Mouse (Mus musculus): ENCODE measurements at regions not wholly inside any gene's neighbourhood (a gene's known extent, or its start where the extent isn't known, plus 50 kb on each side); places are given as distances from the start of the nearest gene placed in this dataset.
A peak's percentile ranks its signal among the peaks of the same experiment; 100 is the strongest.

DNA sequence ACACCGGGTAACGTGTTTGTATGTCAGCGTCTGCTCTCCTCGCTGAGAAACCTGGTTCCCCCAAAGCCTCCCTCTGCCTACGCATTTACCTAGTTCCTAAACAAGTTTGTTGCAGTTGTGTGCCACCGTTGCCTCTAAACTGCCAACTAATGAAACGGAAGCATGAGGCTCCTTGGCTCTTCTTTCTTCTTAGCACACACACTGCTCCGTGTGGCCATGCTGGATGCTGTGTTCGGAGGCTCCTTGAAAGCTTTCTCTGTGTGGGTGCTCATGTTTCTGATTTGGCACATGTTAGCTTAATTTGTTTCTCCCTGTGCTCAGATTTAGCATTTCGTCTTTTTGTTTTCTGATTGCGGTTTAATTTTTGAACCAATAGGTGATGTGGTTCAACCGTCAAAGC is 162.2 kb upstream of the Nxpe4 start:
- ATAC-seq (ENCODE audit: low FRiP score) (no peak), DNase-seq (ENCODE audit: low spot score) (no peak)
- 86% methylated on average over 12 of the region's 12 CpGs for WGBS
- H3K4me1 ChIP-seq (replicated peaks; ENCODE audit: control insufficient read depth, insufficient read depth, low read length), result no peaks in the 10 kb centered on the region
- H3K4me2 ChIP-seq (replicated peaks; ENCODE audit: low read depth, low read length), result no peak overlapping the region
- H3K27me3 ChIP-seq (ENCODE audit: control insufficient read depth, insufficient read depth, low read length), result no peaks in the 10 kb centered on the region
- H3K9ac ChIP-seq (ENCODE audit: low read depth, low read length), result no peak overlapping the region
- no peaks in the 10 kb centered on the region for H3K36me3 ChIP-seq (ENCODE audit: control insufficient read depth, insufficient read depth, low read length)
- no peak overlapping the region for H3K27ac ChIP-seq (ENCODE audit: low read depth, low read length)
- H3K4me3 ChIP-seq (ENCODE audit: low read depth, low read length), result no peak overlapping the region
- H3K9me3 ChIP-seq (ENCODE audit: control insufficient read depth, low read length), result no peaks in the 10 kb centered on the region

DNA sequence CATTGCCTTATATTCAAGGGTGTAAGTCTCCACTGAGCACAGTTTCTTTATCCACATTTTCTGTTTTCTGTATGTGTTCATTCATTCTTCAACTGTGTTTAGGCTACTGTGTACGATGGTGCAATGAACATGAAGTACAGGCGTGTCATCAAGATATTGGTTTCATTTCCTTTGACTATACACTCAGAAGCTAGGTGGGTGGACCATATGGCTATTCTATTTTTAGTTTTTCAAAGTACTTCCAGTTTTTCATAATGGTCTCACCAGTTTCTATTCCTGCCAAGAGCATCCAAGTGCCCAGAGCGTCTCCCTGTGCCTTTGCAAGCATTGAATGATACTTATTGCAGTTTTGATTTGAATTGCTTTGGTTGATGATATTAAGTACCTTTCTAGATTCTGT is 132.8 kb upstream of the Nxpe4 start:
- 93% methylated on average over 3 of the region's 3 CpGs for WGBS

DNA sequence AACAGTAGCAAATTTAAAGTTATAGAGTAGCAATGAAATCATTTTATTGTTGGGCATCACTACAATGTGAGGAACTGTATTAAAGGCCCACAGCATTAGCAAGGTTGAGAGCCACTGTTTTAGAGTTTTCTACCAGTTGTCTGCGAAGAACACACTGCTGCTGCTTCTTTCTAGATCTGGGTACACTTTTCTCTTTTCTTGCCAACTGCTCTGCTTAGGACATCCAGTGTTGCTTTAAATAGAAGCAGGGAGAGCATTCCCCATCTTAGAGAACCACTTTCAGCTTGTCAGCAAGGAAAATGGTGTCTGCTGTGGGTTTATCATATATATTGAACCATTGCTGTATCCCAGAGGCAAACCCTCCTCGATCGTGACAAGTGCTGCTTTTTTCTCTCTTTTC is 131.0 kb upstream of the Nxpe4 start:
- DNase-seq (ENCODE audit: low spot score), result no peak
- Histone ChIP-seq H3K36me3 (ENCODE audit: control insufficient read depth, insufficient read depth, low read length) (no peaks in the 10 kb centered on the region), H3K4me3 (ENCODE audit: low read depth, low read length) (no peak overlapping the region), H3K4me1 (replicated peaks; ENCODE audit: control insufficient read depth, insufficient read depth, low read length) (no peaks in the 10 kb centered on the region), H3K9ac (ENCODE audit: low read depth, low read length) (no peak overlapping the region), H3K4me2 (replicated peaks; ENCODE audit: low read depth, low read length) (no peak overlapping the region), H3K9me3 (ENCODE audit: control insufficient read depth, low read length) (no peaks in the 10 kb centered on the region), H3K27me3 (ENCODE audit: control insufficient read depth, insufficient read depth, low read length) (no peaks in the 10 kb centered on the region), H3K27ac (ENCODE audit: low read depth, low read length) (no peak overlapping the region)
- WGBS, result 91% methylated on average over 3 of the region's 3 CpGs
- ATAC-seq (ENCODE audit: low FRiP score), result no peak

More for the DNA sequence above, 132.8 kb upstream of the Nxpe4 start:
- Histone ChIP-seq H3K4me2 (replicated peaks; ENCODE audit: low read depth, low read length) (no peak overlapping the region), H3K4me3 (ENCODE audit: low read depth, low read length) (no peak overlapping the region), H3K9me3 (ENCODE audit: control insufficient read depth, low read length) (no peaks in the 10 kb centered on the region), H3K9ac (ENCODE audit: low read depth, low read length) (no peak overlapping the region), H3K36me3 (ENCODE audit: control insufficient read depth, insufficient read depth, low read length) (no peaks in the 10 kb centered on the region), H3K27ac (ENCODE audit: low read depth, low read length) (no peak overlapping the region), H3K4me1 (replicated peaks; ENCODE audit: control insufficient read depth, insufficient read depth, low read length) (no peaks in the 10 kb centered on the region), H3K27me3 (ENCODE audit: control insufficient read depth, insufficient read depth, low read length) (no peaks in the 10 kb centered on the region)
- no peak for ATAC-seq (ENCODE audit: low FRiP score)
- DNase-seq (ENCODE audit: low spot score), result no peak

DNA sequence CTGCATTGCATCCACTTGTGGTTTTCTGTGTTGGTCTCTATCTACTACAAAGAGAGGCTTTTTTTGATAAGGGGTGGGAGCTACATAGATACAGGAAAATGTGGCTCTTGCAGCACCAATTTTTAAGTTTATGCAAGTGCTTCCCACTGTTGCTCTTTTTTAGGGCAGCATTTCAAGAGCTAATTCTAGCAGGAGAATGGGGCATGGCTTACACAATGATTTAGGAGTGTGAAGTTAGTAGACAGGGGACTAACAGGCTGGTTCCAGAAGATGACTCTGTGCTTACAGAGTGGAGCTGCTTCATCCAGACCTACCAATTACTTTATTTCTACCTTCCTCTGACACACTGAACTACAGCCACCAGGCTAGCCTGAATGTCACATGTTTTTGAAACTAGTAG is 125.9 kb upstream of the Nxpe4 start:
- no peak for ATAC-seq (ENCODE audit: low FRiP score)
- DNase-seq (ENCODE audit: low spot score), result no peak
- no peaks in the 10 kb centered on the region for H3K9me3 ChIP-seq (ENCODE audit: control insufficient read depth, low read length)
- H3K27ac ChIP-seq (ENCODE audit: low read depth, low read length), result no peak overlapping the region
- no peaks in the 10 kb centered on the region for H3K4me1 ChIP-seq (replicated peaks; ENCODE audit: control insufficient read depth, insufficient read depth, low read length)
- no peak overlapping the region for H3K4me2 ChIP-seq (replicated peaks; ENCODE audit: low read depth, low read length)
- no peak overlapping the region for H3K4me3 ChIP-seq (ENCODE audit: low read depth, low read length)
- H3K27me3 ChIP-seq (ENCODE audit: control insufficient read depth, insufficient read depth, low read length), result no peaks in the 10 kb centered on the region
- H3K9ac ChIP-seq (ENCODE audit: low read depth, low read length), result no peak overlapping the region
- no peaks in the 10 kb centered on the region for H3K36me3 ChIP-seq (ENCODE audit: control insufficient read depth, insufficient read depth, low read length)

DNA sequence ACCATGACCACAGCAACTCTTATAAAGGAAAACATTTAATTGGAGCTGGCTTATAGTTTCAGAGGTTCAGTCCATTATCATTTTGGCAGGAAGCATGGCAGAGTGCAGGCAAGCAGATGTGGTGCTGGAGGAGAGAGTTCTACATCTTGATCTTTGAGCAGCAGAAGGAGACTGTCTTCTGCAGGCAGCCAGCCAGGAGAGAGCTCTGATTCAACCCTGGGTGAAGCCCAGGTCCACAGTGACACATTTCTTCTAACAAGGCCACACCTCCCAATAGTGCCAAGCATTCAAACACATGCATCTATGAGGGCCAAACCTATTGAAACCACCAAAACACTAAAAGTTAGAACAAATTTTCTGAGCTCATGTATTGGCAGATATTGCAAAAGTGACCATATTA is 117.0 kb upstream of the Nxpe4 start:
- Histone ChIP-seq H3K27ac (ENCODE audit: low read depth, low read length) (no peak overlapping the region), H3K4me3 (ENCODE audit: low read depth, low read length) (no peak overlapping the region), H3K9ac (ENCODE audit: low read depth, low read length) (no peak overlapping the region), H3K27me3 (ENCODE audit: control insufficient read depth, insufficient read depth, low read length) (no peaks in the 10 kb centered on the region), H3K4me1 (replicated peaks; ENCODE audit: control insufficient read depth, insufficient read depth, low read length) (no peaks in the 10 kb centered on the region), H3K36me3 (ENCODE audit: control insufficient read depth, insufficient read depth, low read length) (no peaks in the 10 kb centered on the region), H3K4me2 (replicated peaks; ENCODE audit: low read depth, low read length) (no peak overlapping the region), H3K9me3 (ENCODE audit: control insufficient read depth, low read length) (no peaks in the 10 kb centered on the region)
- no peak for ATAC-seq (ENCODE audit: low FRiP score)
- no peak for DNase-seq (ENCODE audit: low spot score)

DNA sequence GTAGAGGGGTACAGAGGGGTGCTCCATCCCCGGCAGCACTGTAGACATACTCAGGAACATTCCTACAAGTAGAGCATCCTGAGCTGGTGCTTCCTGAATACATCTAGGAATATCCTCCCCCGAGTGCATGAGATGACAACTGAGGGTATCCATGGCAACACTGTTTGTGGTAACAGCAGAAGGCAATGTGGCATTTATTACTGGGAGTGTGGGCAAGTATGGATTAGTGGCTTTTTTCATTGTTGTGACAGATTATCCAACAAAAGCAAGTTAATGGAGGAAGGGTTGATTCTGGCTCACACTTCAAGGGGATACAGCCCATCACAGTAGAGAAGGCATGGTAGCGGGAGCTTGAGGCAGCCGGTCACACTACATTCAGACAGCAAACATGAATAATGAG is 114.0 kb upstream of the Nxpe4 start:
- Histone ChIP-seq H3K4me3 (ENCODE audit: low read depth, low read length) (no peak overlapping the region), H3K9me3 (ENCODE audit: control insufficient read depth, low read length) (no peaks in the 10 kb centered on the region), H3K4me2 (replicated peaks; ENCODE audit: low read depth, low read length) (no peak overlapping the region), H3K4me1 (replicated peaks; ENCODE audit: control insufficient read depth, insufficient read depth, low read length) (no peaks in the 10 kb centered on the region), H3K36me3 (ENCODE audit: control insufficient read depth, insufficient read depth, low read length) (no peaks in the 10 kb centered on the region), H3K27me3 (ENCODE audit: control insufficient read depth, insufficient read depth, low read length) (no peaks in the 10 kb centered on the region), H3K9ac (ENCODE audit: low read depth, low read length) (no peak overlapping the region), H3K27ac (ENCODE audit: low read depth, low read length) (no peak overlapping the region)
- DNase-seq (ENCODE audit: low spot score) (no peak), ATAC-seq (ENCODE audit: low FRiP score) (no peak)
- WGBS, result 81% methylated on average over 4 of the region's 4 CpGs

GRCm38 (mm10) chr9:48053580-48053979 is 108.2 kb upstream of the Nxpe4 start:
- Histone ChIP-seq H3K4me3 (ENCODE audit: low read depth, low read length) (no peak overlapping the region), H3K9me3 (ENCODE audit: control insufficient read depth, low read length) (no peaks in the 10 kb centered on the region), H3K9ac (ENCODE audit: low read depth, low read length) (no peak overlapping the region), H3K27me3 (ENCODE audit: control insufficient read depth, insufficient read depth, low read length) (no peaks in the 10 kb centered on the region), H3K36me3 (ENCODE audit: control insufficient read depth, insufficient read depth, low read length) (no peaks in the 10 kb centered on the region), H3K4me1 (replicated peaks; ENCODE audit: control insufficient read depth, insufficient read depth, low read length) (no peaks in the 10 kb centered on the region), H3K4me2 (replicated peaks; ENCODE audit: low read depth, low read length) (no peak overlapping the region), H3K27ac (ENCODE audit: low read depth, low read length) (no peak overlapping the region)
- 79% methylated on average over 4 of the region's 4 CpGs for WGBS
- no peak for ATAC-seq (ENCODE audit: low FRiP score)
- no peak for DNase-seq (ENCODE audit: low spot score)

DNA sequence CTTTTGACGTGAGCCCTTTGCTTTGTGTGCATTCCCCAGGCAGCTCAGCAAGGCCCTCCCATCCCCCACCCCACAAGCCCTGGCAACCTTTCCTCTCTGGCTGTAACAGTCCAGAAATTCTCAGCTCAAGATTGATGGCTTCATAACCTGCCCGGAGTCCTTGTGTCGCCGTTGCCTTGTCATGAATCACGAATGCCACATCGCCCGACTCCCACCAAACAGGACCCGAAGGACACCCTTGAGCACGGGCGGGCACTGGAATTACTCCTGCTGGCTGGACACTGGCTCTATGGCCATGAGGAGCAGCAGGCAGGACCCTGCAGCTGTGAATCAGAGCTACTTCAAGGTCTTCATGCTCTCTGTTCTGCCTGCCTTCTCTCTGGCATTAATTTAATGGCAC is 106.6 kb upstream of the Nxpe4 start:
- DNase-seq (ENCODE audit: low spot score) (peak; percentile 34), ATAC-seq (ENCODE audit: low FRiP score) (no peak)
- H3K36me3 ChIP-seq (ENCODE audit: control insufficient read depth, insufficient read depth, low read length), result no peaks in the 10 kb centered on the region
- H3K4me3 ChIP-seq (ENCODE audit: low read depth, low read length), result no peak overlapping the region
- H3K4me2 ChIP-seq (replicated peaks; ENCODE audit: low read depth, low read length), result no peak overlapping the region
- no peaks in the 10 kb centered on the region for H3K9me3 ChIP-seq (ENCODE audit: control insufficient read depth, low read length)
- WGBS, result 67% methylated on average over 10 of the region's 10 CpGs
- H3K9ac ChIP-seq (ENCODE audit: low read depth, low read length), result no peak overlapping the region
- no peaks in the 10 kb centered on the region for H3K27me3 ChIP-seq (ENCODE audit: control insufficient read depth, insufficient read depth, low read length)
- no peak overlapping the region for H3K27ac ChIP-seq (ENCODE audit: low read depth, low read length)
- H3K4me1 ChIP-seq (replicated peaks; ENCODE audit: control insufficient read depth, insufficient read depth, low read length), result no peaks in the 10 kb centered on the region

GRCm38 (mm10) chr9:48058599-48058998 is 103.2 kb upstream of the Nxpe4 start:
- ATAC-seq (ENCODE audit: low FRiP score) (no peak), DNase-seq (ENCODE audit: low spot score) (no peak)
- Histone ChIP-seq H3K9ac (ENCODE audit: low read depth, low read length) (no peak overlapping the region), H3K36me3 (ENCODE audit: control insufficient read depth, insufficient read depth, low read length) (no peaks in the 10 kb centered on the region), H3K9me3 (ENCODE audit: control insufficient read depth, low read length) (no peaks in the 10 kb centered on the region), H3K27ac (ENCODE audit: low read depth, low read length) (no peak overlapping the region), H3K4me3 (ENCODE audit: low read depth, low read length) (no peak overlapping the region), H3K4me2 (replicated peaks; ENCODE audit: low read depth, low read length) (no peak overlapping the region), H3K27me3 (ENCODE audit: control insufficient read depth, insufficient read depth, low read length) (no peaks in the 10 kb centered on the region), H3K4me1 (replicated peaks; ENCODE audit: control insufficient read depth, insufficient read depth, low read length) (no peaks in the 10 kb centered on the region)
- 65% methylated on average over 8 of the region's 8 CpGs for WGBS

Data from hindbrain, embryonic 11.5 days (tissue).